Mouse (Mus musculus): ENCODE measurements around the gene Ccnd3.
"Not testable (repeated sequence)": the region's sequence is repeated elsewhere in the genome, so short reads cannot be mapped to it uniquely, and the experiment has no call there.

Ccnd3 gene

DNA sequence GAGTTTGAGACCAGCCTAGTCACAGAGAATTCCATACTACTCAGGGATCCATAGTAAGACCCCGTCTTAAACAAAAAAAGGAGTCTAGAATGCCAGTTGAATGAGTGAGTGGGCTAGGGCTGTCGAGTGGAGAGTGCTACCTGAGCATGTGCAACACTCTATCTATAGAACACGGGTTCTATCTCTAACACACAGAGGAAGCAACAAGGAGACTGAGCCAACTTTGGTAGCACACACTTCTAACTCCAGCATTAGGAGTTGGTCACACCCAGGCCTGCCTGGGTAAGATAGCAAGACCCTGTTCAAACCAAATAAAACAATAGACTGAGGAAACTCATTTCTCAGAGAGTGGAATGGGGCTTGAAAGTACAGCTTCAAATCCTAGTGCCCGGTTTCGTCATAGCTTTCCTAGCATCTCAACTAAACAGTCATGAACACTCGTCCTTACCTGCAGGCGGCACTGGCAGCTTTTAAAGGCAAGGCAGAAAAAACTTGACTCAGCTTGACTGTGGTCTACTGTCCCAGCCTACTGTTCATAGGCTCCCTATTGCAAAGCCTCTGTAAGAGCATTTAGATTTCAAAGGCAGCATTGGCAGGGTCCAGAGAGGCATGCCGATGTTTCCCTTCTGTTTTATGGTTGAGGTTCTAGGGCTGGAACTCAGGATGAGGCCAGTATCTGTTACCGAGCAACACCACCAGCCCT is 112.9 kb downstream of the Ccnd3 start:
- DNase-seq (ENCODE audit: low spot score in 2 of 2), result no peak

DNA sequence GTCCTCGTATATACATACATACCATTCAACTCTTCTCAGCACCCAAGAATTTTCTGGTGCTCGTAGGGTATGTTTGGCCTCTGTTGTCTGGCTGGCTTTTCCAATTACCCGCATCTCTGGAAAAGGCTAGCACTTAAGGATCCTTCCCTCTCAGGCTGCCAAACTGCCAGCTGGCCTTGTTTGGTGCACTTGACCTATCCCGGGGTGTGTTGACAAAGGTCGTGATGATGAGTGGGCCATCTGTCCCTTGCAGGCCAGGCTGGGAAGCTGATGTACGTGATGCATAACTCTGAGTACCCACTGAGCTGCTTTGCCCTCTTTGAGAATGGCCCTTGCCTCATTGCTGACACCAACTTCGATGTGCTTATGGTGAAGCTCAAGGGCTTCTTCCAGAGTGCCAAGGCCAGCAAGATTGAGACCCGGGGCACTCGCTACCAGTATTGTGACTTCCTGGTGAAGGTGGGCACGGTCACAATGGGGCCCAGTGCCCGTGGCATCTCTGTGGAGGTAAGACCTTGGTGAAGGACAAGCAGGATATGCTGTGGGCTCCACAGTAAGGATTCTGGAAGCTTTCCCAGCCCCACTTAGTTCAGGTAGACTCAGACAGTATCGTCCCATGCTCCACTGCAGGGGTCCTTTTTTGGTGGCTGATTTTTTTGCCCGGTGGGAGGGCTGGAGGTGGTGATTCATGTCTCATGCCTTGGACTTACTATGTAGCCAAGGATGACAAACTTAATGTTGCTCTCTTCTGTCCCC is 113.9 kb downstream of the Ccnd3 start:
- DNase-seq (ENCODE audit: low spot score in 2 of 2), result no peak

DNA sequence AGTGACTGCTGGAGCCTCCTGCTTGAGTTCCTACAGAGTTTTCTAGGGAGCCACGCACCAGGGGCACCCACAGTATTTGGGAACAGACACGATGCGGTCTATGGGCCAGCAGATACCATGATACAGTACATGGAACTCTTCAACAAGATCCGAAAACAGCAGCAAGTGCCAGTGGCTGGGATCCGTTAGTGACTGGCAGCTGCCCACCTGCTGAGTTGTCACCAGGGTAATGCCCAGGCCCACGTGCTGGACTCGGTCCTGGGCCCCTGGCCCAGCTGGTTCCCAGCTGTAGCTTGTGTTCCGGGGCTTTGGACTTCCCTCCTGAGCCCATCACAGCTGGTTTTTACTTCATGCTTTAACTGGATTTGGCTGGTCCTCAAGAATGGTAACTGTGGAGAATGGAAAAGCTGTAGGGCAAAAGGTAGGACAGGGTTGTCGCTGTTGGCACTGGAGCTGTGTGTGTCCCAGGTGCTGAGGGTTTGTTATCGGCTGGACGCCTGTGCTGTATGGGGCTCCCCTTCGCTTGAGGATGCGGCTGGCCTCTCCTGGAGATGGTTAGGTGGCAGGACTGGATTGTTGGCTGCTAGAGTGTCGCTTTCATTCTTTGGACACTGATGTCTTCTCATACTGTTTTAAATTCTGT is 118.2 kb downstream of the Ccnd3 start:
- no peak for DNase-seq (ENCODE audit: low spot score in 2 of 2)

DNA sequence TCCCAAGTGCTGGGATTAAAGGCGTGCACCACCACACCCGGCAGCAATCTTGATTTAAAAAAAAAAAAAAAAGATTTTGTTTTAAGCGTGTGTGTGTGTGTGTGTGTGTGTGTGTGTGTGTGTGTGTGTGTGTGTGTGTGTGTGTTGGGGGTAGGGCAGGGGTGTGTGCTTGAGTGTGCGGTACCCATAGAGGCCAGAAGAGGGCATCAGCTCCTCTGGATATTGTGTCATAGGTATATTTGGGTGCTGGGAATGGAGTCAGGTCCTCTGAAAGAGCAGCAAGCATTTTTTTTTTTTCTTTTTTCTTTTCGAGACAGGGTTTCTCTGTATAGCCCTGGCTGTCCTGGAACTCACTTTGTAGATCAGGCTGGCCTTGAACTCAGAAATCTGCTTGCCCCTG is 119.7 kb downstream of the Ccnd3 start:
- not testable (repeated sequence) for DNase-seq (ENCODE audit: low spot score in 2 of 2)

DNA sequence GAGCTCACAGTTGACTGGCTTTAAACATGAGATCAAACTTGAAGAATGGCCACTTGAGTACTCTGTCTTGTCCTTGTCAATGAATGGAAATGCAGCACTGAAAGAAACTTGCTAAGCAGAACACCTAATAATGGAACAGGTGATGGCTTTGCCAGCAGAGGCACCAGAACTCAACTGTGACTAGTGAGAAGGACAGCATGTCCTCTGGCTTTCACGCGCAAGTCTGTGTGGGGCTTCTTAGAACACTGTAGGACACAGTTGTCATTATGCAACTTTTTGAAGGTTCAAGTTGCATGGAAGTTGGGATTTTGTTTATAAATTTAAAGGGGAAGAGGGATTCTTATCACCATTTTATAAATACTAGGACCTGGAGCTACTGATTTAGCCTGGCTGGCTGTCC is 120.2 kb downstream of the Ccnd3 start:
- DNase-seq (ENCODE audit: low spot score in 2 of 2), result no peak

DNA sequence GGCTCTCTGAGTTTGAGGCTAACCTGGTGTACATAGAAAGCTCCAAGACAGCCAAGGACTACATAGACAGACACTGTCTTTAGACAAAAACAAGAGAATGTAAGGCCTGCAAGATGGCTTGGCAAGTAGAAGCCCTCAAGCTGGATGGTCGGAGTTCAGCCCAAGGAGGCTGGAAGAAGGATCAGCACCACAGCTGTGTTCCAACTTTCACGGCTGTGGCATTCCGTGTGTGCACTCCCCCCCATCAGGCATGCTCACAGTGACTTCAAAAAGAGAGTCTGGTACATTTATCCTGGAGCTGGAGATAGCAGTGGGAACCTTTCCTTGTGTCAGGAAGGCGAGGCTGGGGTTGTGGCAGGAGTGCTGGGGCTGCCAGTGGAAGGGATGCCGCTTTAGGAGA is 121.2 kb downstream of the Ccnd3 start:
- no peak for DNase-seq (ENCODE audit: low spot score in 2 of 2)

DNA sequence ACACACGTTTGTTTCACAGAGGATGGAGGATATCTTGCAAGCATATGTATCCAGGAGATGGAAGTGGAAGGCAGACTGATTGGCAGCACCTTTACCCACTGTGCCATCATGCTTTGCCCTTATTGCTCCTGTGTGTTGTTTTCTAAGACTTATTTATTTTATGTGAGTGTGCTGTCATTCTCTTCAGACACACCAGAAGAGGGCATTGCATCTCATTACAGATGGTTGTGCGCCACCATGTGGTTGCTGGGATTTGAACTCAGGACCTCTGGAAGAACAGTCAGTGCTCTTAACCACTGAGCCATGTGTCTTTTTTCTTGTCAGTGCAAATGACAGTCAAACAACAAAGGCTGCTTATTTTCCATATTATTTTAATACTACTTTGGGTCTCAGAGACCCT is 122.9 kb downstream of the Ccnd3 start:
- no peak for DNase-seq (ENCODE audit: low spot score in 2 of 2)

DNA sequence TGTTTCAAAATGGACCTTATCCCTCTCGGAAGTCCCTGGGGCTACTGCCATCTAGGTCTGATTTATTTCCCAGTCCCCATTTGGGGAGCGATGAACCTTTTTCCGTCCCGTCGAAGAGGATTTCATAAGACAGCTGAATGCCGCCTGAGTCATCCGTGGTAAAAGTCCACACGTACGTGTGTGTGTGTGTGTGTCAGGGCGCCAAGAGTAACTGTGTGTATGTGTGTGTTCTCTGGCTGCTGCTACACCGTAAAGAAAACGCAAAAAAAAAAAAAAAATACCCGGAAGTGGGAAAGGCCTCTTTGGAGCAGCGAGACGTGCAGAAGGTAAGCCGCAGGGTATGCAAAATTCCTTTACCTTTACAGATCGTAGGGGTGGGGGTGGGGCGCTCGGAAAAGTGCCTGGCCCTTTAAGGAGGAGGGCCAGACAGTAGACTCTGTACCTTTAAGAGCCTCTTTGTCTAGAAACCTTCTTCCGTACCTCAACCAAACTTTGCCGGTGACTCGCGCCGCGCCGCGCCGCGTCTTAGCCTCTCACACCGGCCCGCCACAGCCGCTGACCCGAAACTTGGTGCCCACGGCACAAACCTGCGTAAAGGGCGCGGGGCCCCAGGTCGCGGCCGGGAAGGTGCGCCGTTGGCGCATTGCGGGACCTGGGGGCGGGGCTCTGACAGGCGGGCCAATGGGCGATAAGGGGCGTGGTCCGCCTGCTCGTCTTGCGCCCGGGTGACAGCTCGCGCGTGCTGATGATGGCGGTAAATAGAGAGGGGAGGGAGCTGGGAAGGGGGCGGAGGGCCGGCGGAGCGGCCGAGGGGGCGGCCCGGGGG is 124.2 kb downstream of the Ccnd3 start:
- peak; percentile 87 to 91 for DNase-seq (ENCODE audit: low spot score in 2 of 2)

DNA sequence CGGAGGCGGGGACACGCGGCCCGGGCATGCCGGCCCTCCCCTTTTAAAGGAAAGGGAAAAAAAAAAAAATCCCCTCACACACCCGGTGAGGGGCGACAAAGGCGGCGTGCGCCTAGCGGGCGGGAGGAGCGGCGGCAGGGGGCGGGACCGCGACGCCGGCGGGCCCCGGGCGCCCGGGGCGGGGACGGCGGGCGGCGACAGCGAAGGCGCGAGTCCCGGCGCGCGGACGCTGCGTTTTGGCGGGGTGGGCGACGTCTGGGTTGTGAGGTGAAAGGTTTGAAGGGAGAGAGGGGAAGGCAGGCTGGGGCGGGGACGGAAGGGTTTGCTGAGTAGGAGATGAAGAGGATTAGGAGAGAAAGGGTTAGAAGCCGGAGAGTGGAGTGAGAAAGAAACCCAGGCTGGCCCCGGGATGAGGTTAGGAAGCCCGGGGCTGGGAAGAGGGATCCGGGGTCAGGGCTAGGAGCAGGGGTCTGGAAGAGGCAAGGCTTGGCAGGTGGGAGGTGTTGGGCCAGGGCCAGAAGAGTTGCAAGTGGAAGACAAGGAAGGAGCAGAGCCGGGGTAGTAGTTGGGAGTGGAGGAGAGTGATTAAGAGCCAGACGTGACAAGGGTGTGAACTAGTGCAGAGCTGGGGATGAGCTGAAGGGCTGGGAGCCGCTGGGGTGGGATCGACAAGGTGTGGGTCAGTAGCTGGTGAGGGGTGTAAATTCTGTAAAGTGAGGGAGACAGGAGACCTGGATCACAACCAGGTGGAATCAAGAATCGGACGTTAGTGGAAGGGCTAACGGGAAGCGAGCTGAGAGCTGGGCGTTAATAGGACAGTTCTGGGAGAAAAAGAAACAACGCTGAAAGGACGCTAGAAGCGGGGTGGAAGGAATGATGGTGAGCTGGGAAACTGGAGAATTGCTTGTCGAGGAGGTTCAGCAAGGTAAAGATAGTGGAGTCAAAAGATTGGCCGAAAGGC is 125.1 kb downstream of the Ccnd3 start:
- DNase-seq (ENCODE audit: low spot score in 2 of 2), result peak; percentile 33 to 37

DNA sequence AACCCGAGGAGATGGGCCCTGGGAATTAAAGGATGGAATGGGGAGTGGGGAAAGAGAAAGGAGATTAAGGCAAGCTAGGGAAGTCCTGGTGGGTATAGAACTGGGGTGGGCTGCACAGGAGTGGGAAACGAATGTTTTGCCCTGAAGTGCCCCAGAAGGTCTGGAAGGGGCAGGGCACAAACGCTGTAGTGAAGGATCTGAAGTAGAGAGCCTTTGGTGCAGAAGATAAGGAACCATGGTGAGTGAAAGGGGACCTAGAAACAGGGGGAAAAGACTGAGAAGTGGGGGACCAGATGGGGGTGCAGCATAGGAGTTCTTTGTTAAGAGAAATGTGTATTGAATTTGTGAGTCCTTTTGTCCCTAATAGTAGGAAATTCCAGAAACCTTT is 125.8 kb downstream of the Ccnd3 start, which contains the start of gene Usp49:
Gene Usp49, plus strand, starts transcription at position 13 of the 388 bp plus-strand sequence.
- no peak for DNase-seq (ENCODE audit: low spot score in 2 of 2)

DNA sequence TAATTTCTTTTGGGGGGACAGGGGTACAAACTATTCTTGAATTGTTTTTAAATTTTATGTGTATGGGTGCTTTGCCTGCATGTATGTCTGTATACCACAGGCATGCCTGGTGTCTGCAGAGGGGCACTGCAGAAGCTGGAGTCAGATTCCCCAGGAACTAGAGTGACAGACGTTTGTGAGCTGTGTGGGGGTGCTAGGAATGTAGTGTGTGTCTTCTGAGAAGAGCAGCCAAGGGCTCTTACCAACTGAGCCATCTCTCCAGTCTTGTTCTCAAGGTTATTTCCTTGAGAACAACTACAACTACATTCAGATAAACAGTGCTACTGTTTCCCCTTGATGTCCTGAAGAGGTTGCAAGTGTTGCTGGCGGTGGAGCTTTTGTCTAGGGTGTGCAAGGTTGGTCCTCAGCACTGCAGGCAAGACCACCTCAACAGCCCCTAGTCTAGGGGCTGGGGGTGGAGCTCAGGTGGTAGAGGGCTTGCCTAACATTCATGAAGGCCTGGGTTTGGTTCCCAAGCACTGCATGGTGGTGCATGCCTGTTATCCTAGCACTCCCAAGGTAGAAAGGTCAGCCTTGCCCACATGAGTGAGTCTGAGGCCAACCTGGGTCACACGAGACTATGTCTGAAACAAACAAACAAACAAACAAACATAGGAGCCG is 127.5 kb downstream of the Ccnd3 start:
- no peak for DNase-seq (ENCODE audit: low spot score in 2 of 2)

DNA sequence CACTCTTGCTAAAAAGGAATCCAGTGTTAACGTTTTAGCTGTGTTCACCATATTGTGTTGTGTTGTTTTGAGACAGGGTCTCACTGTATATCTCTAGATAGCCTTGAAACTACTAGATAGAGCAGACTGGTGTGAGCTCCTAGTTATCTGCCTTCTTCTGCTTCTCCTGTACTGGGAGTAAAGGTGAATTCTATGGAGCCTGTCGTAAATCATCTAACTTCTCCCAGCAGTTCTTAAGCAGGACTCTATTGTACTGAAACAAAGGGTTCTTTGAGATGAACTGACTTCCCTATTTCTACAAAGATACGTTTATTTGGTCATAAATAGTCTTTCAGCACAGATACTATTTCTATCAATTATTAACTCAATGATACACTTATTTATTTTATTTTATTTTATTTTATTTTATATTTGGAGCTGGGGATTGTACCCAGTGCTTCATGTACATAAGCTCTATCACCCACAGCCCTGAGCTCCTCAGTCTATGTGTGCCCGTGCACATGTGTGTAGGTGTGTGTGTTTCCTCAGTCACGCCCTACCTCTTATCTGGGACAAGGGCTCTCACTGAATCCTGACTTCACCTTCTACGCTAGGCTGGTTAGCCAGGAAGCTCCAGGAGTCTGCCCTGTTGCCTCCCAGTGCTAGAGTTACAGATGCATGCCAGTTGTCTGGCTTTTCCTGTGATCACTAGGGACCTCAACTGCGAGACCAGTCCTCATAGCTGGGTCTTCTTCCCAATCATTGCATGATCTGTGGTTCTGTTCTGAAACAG is 129.3 kb downstream of the Ccnd3 start:
- DNase-seq (ENCODE audit: low spot score in 2 of 2), result no peak

DNA sequence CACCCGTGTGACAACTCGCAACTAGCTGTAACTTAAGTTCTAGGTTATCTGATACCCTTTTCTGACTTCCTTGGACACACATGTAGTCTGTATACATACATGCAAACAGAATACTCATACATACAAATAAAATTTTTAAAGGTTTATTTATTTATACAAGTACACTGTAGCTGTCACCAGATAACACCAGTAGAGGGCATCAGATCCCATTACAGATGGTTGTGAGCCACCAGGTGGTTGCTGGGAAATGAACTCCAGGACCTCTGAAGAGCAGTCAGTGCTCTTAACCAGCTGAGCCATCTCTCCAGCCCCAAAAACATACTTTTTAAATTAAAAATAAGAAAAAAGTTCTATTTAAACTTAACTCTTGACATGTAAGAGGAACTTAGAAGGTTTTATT is 138.1 kb downstream of the Ccnd3 start:
- DNase-seq (ENCODE audit: low spot score in 2 of 2), result no peak

DNA sequence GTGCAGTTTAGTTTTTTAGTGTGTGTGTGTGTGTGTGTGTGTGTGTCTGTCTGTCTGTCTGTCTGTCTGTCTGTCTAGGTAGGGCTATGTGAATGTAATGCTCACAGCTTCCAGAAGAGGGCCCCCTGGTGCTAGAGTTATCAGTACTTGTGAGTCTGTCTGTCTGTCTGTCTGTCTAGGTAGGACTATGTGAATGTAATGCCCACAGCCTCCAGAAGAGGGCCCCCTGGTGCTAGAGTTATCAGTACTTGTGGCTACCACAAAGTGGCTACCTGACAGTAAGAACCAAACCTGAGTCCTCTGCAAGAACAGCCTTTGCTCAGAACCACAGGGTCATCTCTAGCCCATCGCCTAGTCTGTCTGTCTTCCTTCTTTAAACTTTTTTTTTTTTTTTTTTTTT is 141.8 kb downstream of the Ccnd3 start:
- DNase-seq (ENCODE audit: low spot score in 2 of 2), result peak; percentile 40 to 44

DNA sequence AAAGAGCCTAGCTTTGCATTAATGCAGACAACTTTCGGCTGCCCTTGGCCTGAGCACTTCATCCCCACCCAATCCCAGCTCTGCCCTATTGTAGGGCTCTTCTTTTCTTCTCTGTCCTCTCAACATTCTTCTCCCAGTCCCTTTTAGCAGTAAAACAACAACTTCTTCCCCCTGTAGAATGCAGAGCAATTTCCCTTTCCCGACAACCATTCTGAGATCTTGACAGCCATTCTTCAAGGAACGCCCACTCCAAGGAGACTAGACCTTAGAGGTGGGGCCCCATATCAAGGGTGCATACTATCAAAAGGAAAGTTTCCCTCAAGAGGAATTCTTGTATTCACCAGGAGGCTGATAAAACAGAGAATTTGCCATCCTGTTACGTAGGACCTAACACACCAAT is 144.1 kb downstream of the Ccnd3 start:
- DNase-seq (ENCODE audit: low spot score in 2 of 2), result no peak
